Mouse (Mus musculus) CH12.LX (cell line): Measurements from ENCODE around the gene Flnc. TPM values are rescaled to one million over a fixed set of nuclear protein-coding genes. Genes with fewer than 3 reads are reported as not detected.
A peak's percentile ranks its signal among the peaks of the same experiment; 100 is the strongest.

ENCODE experiments used
- DNase-seq: peaks from one replicate; pipeline ENCODE4 v3.0.0-alpha.2; 2013; ENCODE audit errors: extremely low read depth
- H3K27ac ChIP-seq: 2 replicates; pipeline ENCODE4 v1.5.1; 2012; ENCODE audit warnings: low read depth, mild to moderate bottlenecking, control low read depth, moderate library complexity; ENCODE audit not compliant: insufficient read depth
- H3K27me3 ChIP-seq: replicated peaks from 2 replicates; pipeline ENCODE3; 2012; ENCODE audit warnings: inconsistent platforms
- H3K36me3 ChIP-seq, 2 experiments: replicated peaks in 1 of 2; 2 replicates each; pipeline versions ENCODE3 to v1.6.1; 2012; ENCODE audit warnings: inconsistent platforms in 1 of 2, low read length in 1 of 2, mild to moderate bottlenecking in 1 of 2, mixed read lengths in 1 of 2, moderate library complexity in 1 of 2; ENCODE audit not compliant: control insufficient read depth in 1 of 2, insufficient read depth in 1 of 2
- H3K4me1 ChIP-seq, 2 experiments: 2 replicates each; pipeline ENCODE4 v1.6.1; 2012; ENCODE audit warnings: inconsistent platforms in 1 of 2, moderate library complexity in 1 of 2; ENCODE audit not compliant: insufficient read depth in 2 of 2, control insufficient read depth in 1 of 2
- H3K4me2 ChIP-seq: 2 replicates; pipeline ENCODE4 v1.6.1; 2012; ENCODE audit warnings: low read depth, mild to moderate bottlenecking, control low read depth; ENCODE audit not compliant: poor library complexity, insufficient read depth, severe bottlenecking
- H3K4me3 ChIP-seq, 3 experiments: fragments of 150-350 bp in 1 of 3; sonication (generic) in 1 of 3; replicated peaks in 1 of 3; 2 replicates each; pipeline versions ENCODE3 to v1.5.1; 2011 to 2012; ENCODE audit warnings: low read depth in 2 of 3, low read length in 2 of 3, mild to moderate bottlenecking in 2 of 3, moderate library complexity in 2 of 3, control low read depth in 1 of 3, improper control_type of control experiment in 1 of 3, inconsistent platforms in 1 of 3, mixed read lengths in 1 of 3; ENCODE audit not compliant: poor library complexity in 1 of 3
- H3K79me2 ChIP-seq: replicated peaks from 2 replicates; pipeline ENCODE4 v1.6.1; 2012; ENCODE audit warnings: mild to moderate bottlenecking, moderate library complexity; ENCODE audit not compliant: control insufficient read depth, poor library complexity, insufficient read depth, severe bottlenecking; ENCODE audit errors: extremely low read depth
- H3K9ac ChIP-seq: 2 replicates; pipeline ENCODE4 v1.6.1; 2012; ENCODE audit warnings: low read depth, mild to moderate bottlenecking, control low read depth, moderate library complexity; ENCODE audit not compliant: insufficient read depth
- H3K9me3 ChIP-seq: replicated peaks from 2 replicates; pipeline ENCODE3; 2012; ENCODE audit warnings: low read length, inconsistent platforms, mixed read lengths
- CHD1 ChIP-seq: IDR thresholded peaks from 2 replicates; pipeline ENCODE4 v1.6.1; 2012; ENCODE audit warnings: low read depth, low read length, improper control_type of control experiment, inconsistent platforms
- ELF1 ChIP-seq: IDR thresholded peaks from 2 replicates; pipeline ENCODE4 v1.6.1; 2014; ENCODE audit warnings: low read depth, mild to moderate bottlenecking, inconsistent platforms, low read length, improper control_type of control experiment
- EP300 ChIP-seq: IDR thresholded peaks from 2 replicates; pipeline ENCODE4 v1.6.1; 2011; ENCODE audit warnings: low read length, improper control_type of control experiment
- ETS1 ChIP-seq: conservative IDR thresholded peaks from 2 replicates; pipeline ENCODE4 v1.6.1; 2012; ENCODE audit warnings: low read depth, mild to moderate bottlenecking, inconsistent platforms, low read length, improper control_type of control experiment, moderate library complexity
- GABPA ChIP-seq: IDR thresholded peaks from 2 replicates; pipeline ENCODE4 v1.6.1; 2012; ENCODE audit warnings: low read depth, low read length, improper control_type of control experiment, inconsistent platforms; ENCODE audit not compliant: insufficient replicate concordance
- HCFC1 ChIP-seq: IDR thresholded peaks from 2 replicates; pipeline ENCODE4 v1.6.1; 2012; ENCODE audit warnings: low read depth, mild to moderate bottlenecking, inconsistent platforms, low read length, improper control_type of control experiment
- IRF4 ChIP-seq: IDR thresholded peaks from 2 replicates; pipeline ENCODE4 v1.6.1; 2014; ENCODE audit warnings: low read depth, mild to moderate bottlenecking, inconsistent platforms, low read length, improper control_type of control experiment
- KAT2A ChIP-seq: IDR thresholded peaks from 2 replicates; pipeline ENCODE4 v1.6.1; 2012; ENCODE audit warnings: low read length, improper control_type of control experiment, inconsistent platforms; ENCODE audit not compliant: insufficient replicate concordance
- MAX ChIP-seq: IDR thresholded peaks from 2 replicates; pipeline ENCODE4 v1.6.1; 2011; ENCODE audit warnings: low read length, improper control_type of control experiment
- MEF2A ChIP-seq: IDR thresholded peaks from 2 replicates; pipeline ENCODE4 v1.6.1; 2014; ENCODE audit warnings: low read depth, mild to moderate bottlenecking, inconsistent platforms, low read length, improper control_type of control experiment, borderline replicate concordance
- MYC ChIP-seq: IDR thresholded peaks from 2 replicates; pipeline ENCODE4 v1.6.1; 2011; ENCODE audit warnings: low read depth, mild to moderate bottlenecking, improper control_type of control experiment, low read length
- PAX5 ChIP-seq: IDR thresholded peaks from 2 replicates; pipeline ENCODE4 v1.6.1; 2012; ENCODE audit warnings: low read length, inconsistent platforms, mixed read lengths
- POLR2A ChIP-seq: IDR thresholded peaks from 2 replicates; pipeline ENCODE4 v1.6.1; 2011; ENCODE audit warnings: low read depth, mild to moderate bottlenecking, improper control_type of control experiment, low read length
- USF1 ChIP-seq: IDR thresholded peaks from 2 replicates; pipeline ENCODE4 v1.6.1; 2014; ENCODE audit warnings: low read depth, mild to moderate bottlenecking, inconsistent platforms, low read length, improper control_type of control experiment
- ZC3H11A ChIP-seq: IDR thresholded peaks from 2 replicates; pipeline ENCODE4 v1.6.1; 2012; ENCODE audit warnings: low read depth, mild to moderate bottlenecking, inconsistent platforms, low read length, improper control_type of control experiment
- dilution Hi-C: fragments of 300-500 bp; cut with MboI; formaldehyde crosslinking; loops from 2 replicates; pipeline ENCODE4 v1.14.3; 2020; ENCODE audit warnings: low sequenced_read_pairs; ENCODE audit not compliant: extremely low pct_unique_long_range_greater_than_20kb, extremely low pct_ligation_motif_present
- in situ Hi-C: fragments of 300-500 bp; cut with MboI; formaldehyde crosslinking; loops from 3 replicates; pipeline ENCODE4 v1.14.3; 2019; ENCODE audit warnings: low sequenced_read_pairs, low pct_ligation_motif_present, low pct_unique_long_range_greater_than_20kb, mixed read lengths
- polyA plus RNA-seq: library from polyadenylated mRNA; unstranded; fragments of >175 nt; gene quantifications from 2 replicates; pipeline ENCODE4 v1.2.1, GENCODE M21; 2012; ENCODE audit warnings: low read depth; ENCODE audit not compliant: insufficient read length
- total RNA-seq, 2 experiments: library from RNA; depleted of rRNA; stranded (reverse); fragments of 300-350 nt in 1 of 2; fragments of >200 nt in 1 of 2; gene quantifications; 2 replicates each; pipeline ENCODE4 v1.2.3; 2012 to 2014

Gene Flnc
- total and polyA plus RNA-seq, 3 experiments: 0.24 to 0.76 (median 0.60) TPM

GRCm38 (mm10) chr6:29436461-29436934, 3.4 kb downstream of the Flnc start:
- no peak overlapping the region for H3K27ac ChIP-seq

GRCm38 (mm10) chr6:29439251-29439650, 6.2 kb downstream of the Flnc start:
- H3K36me3 ChIP-seq: no peaks in the 10 kb centered on the region
- TF ChIP-seq ELF1 (no peak), MAX (no peak), EP300 (no peak), HCFC1 (no peak), PAX5 (no peak), MYC (no peak), USF1 (no peak), MEF2A (no peak), ZC3H11A (no peak), GABPA (no peak)
- in situ Hi-C loops: no loop called here
- H3K27me3 ChIP-seq: peaks cover 10% of the 10 kb centered on the region
- no peak overlapping the region for H3K4me2 ChIP-seq
- no peak overlapping the region for H3K27ac ChIP-seq
- no peak overlapping the region for H3K9ac ChIP-seq
- H3K79me2 ChIP-seq: no peaks in the 10 kb centered on the region
- no peaks in the 10 kb centered on the region for H3K9me3 ChIP-seq
- dilution Hi-C loops: no loop called here
- H3K4me3 ChIP-seq: no peak overlapping the region
- DNase-seq: no peak
- H3K4me1 ChIP-seq: peaks cover 11 to 31% of the 10 kb centered on the region in 2 experiments

More at GRCm38 (mm10) chr6:29436461-29436934, 3.4 kb downstream of the Flnc start:
- TF ChIP-seq ETS1 (peak; percentile 15; the same call in 1 of the 2 replicates), IRF4 (peak; percentile 71; the same call in 1 of the 2 replicates), POLR2A (no peak), MEF2A (no peak), KAT2A (no peak), CHD1 (no peak)
- Histone ChIP-seq H3K4me1 (peaks cover 11 to 42% of the 10 kb centered on the region in 2 experiments), H3K36me3 (no peaks in the 10 kb centered on the region), H3K4me3 (no peak overlapping the region), H3K27me3 (peaks cover 10% of the 10 kb centered on the region), H3K79me2 (no peaks in the 10 kb centered on the region), H3K4me2 (peak overlapping the region; percentile 33; the same call in 1 of the 2 replicates), H3K9ac (no peak overlapping the region), H3K9me3 (peaks cover 3% of the 10 kb centered on the region)
- dilution Hi-C loops: no loop called here
- in situ Hi-C loops: no loop called here
- peak; percentile 73 for DNase-seq
